Mouse (Mus musculus) intestine, embryonic 14.5 days (tissue): ENCODE measurements at regions not wholly inside any gene's neighbourhood (a gene's known extent, or its start where the extent isn't known, plus 50 kb on each side); places are given as distances from the start of the nearest gene placed in this dataset.

Source experiments
- ATAC-seq: fragments of 200-750 bp; cut with Nextera tagmentation; replicated peaks from 2 replicates; pipeline ENCODE4 v1.8.0; 2017; ENCODE audit warnings: low read depth, moderate number of reproducible peaks, moderate TSS enrichment, moderate library complexity; ENCODE audit not compliant: low FRiP score, low TSS enrichment
- DNase-seq: peaks from one replicate; pipeline ENCODE4 v3.0.0-alpha.2; 2018; ENCODE audit warnings: low spot score
- H3K27ac ChIP-seq: fragments of 300-500 bp; sonication (generic); 2 replicates; pipeline ENCODE4 v1.5.1; 2014; ENCODE audit warnings: low read depth, mild to moderate bottlenecking, control low read depth
- H3K27me3 ChIP-seq: fragments of 300-500 bp; sonication (generic); replicated peaks from 2 replicates; pipeline ENCODE4 v1.6.1; 2014; ENCODE audit warnings: low read length, control low read depth; ENCODE audit not compliant: control insufficient read depth, insufficient read depth
- H3K36me3 ChIP-seq: fragments of 300-500 bp; sonication (generic); 2 replicates; pipeline ENCODE4 v1.6.1; 2014; ENCODE audit warnings: low read length, control low read depth; ENCODE audit not compliant: control insufficient read depth, insufficient read depth
- H3K4me1 ChIP-seq: fragments of 300-500 bp; sonication (generic); replicated peaks from 2 replicates; pipeline ENCODE4 v1.6.1; 2014; ENCODE audit warnings: low read length, control low read depth, mixed read lengths; ENCODE audit not compliant: control insufficient read depth, insufficient read depth
- H3K4me2 ChIP-seq: fragments of 300-500 bp; sonication (generic); 2 replicates; pipeline ENCODE4 v1.6.1; 2014; ENCODE audit warnings: low read length
- H3K4me3 ChIP-seq: fragments of 300-500 bp; sonication (generic); 2 replicates; pipeline ENCODE4 v1.5.1; 2014; ENCODE audit warnings: low read depth, low read length, control low read depth, mixed read lengths
- H3K9ac ChIP-seq: fragments of 300-500 bp; sonication (generic); 2 replicates; pipeline ENCODE4 v1.6.1; 2014; ENCODE audit warnings: mild to moderate bottlenecking, low read length
- H3K9me3 ChIP-seq: fragments of 300-500 bp; sonication (generic); 2 replicates; pipeline ENCODE4 v1.6.1; 2016; ENCODE audit warnings: low read length, control low read depth; ENCODE audit not compliant: control insufficient read depth
- WGBS: fragments of 180-500 bp; shearing (Covaris S2); extraction: QIAGEN DNeasy Blood & Tissue Kit; methylation state at CpG from one replicate; pipeline ENCODE4 v1.1.7; 2014; 5-methylcytosine and 5-hydroxymethylcytosine counted together

DNA sequence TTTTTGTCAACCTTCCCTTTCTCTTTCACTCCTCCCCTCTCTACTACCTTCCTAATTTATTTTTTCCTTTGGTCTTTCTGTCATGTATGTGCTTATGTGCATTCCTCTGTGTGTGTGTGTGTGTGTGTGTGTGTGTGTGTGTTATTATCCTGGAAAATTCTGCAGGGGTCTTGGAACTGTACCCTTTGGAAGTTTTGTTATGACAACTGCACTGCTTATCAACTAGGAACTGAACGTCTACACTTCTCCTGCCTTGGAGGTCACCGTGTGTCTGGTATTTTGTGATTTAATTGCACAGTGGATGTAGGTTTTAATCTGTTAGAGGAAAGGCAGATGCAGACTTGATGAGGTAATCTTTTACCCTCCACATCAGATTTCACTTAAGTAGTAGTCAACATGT, 836.8 kb upstream of the Adgrl2 start:
- WGBS, result 21% methylated on average over 2 of the region's 2 CpGs
- Histone ChIP-seq H3K27me3 (no peaks in the 10 kb centered on the region), H3K9me3 (no peaks in the 10 kb centered on the region), H3K9ac (no peak overlapping the region), H3K4me3 (no peak overlapping the region), H3K4me2 (no peak overlapping the region), H3K27ac (no peak overlapping the region), H3K36me3 (no peaks in the 10 kb centered on the region), H3K4me1 (peaks cover 6% of the 10 kb centered on the region; the same call in 1 of the 2 replicates)
- ATAC-seq (no peak), DNase-seq (no peak)

DNA sequence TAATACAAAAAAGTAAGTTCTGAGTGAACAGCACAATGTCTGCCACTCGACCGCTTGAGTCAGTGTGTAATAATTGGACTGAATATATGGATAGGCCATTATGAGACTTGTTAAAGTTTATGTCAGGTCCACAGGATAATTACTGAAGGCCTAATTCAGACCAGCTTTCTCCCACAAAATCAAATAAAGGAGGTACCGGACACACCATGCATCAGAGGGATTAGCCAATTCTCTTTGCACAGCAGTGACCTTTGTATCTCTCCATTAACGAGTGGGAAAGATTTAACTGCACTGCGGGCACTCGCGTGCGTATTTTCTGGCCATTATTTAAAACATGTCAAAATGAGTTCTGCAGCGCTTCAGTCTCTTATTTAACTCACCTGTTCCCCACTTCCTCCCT, 836.4 kb upstream of the Adgrl2 start:
- Histone ChIP-seq H3K4me3 (no peak overlapping the region), H3K27me3 (no peaks in the 10 kb centered on the region), H3K9ac (no peak overlapping the region), H3K36me3 (no peaks in the 10 kb centered on the region), H3K4me2 (no peak overlapping the region), H3K4me1 (peaks cover 6% of the 10 kb centered on the region; the same call in 1 of the 2 replicates), H3K9me3 (no peaks in the 10 kb centered on the region), H3K27ac (no peak overlapping the region)
- ATAC-seq, result no peak
- WGBS, result 47% methylated on average over 9 of the region's 9 CpGs
- DNase-seq, result no peak

DNA sequence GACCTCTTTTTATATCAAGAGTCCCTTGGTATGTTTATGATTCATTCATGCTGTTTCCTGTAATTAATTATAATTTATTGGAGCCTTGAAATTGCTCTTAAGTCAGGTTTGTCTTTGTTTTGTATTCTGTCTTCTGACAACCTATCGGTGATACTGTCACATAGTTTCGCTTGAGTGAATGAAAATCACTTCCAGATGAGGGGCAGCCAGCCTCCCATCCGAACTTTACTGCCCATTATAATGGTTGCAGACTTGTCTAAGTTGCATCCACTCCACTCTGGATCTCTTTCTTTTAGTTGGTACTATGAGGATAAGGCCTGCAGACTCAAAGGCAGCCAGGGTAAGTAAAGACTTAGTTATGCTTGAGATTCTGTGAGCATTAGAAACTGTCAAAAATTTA, 830.3 kb upstream of the Adgrl2 start:
- H3K27ac ChIP-seq, result no peak overlapping the region
- no peak overlapping the region for H3K4me3 ChIP-seq
- DNase-seq (no peak), ATAC-seq (no peak)
- WGBS, result 89% methylated on average over 3 of the region's 3 CpGs
- no peak overlapping the region for H3K9ac ChIP-seq
- H3K4me2 ChIP-seq, result no peak overlapping the region
- H3K9me3 ChIP-seq, result no peaks in the 10 kb centered on the region
- no peaks in the 10 kb centered on the region for H3K36me3 ChIP-seq
- H3K27me3 ChIP-seq, result no peaks in the 10 kb centered on the region
- no peaks in the 10 kb centered on the region for H3K4me1 ChIP-seq

DNA sequence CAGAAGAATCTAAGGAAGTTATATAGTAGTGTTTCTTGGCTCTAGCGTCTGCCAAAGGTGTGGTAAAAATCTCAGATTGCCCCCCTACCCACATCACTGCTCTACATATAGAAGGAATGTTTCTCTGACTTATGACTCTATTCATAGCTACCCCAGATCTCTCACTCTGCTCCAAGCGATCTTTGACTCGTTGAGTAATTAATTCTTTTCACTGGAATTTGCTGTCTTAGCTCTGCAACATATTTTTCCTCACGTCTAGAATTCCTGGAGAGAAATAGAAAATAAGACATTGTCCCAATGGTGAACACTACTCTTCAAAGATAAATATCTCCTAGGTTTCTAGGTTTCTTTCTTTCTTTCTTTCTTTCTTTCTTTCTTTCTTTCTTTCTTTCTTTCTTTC, 829.5 kb upstream of the Adgrl2 start:
- no peak for ATAC-seq
- H3K9me3 ChIP-seq, result no peaks in the 10 kb centered on the region
- no peak for DNase-seq
- no peak overlapping the region for H3K4me3 ChIP-seq
- no peak overlapping the region for H3K9ac ChIP-seq
- H3K4me1 ChIP-seq, result no peaks in the 10 kb centered on the region
- no peak overlapping the region for H3K27ac ChIP-seq
- no peaks in the 10 kb centered on the region for H3K27me3 ChIP-seq
- no peak overlapping the region for H3K4me2 ChIP-seq
- 53% methylated on average over 4 of the region's 4 CpGs for WGBS
- no peaks in the 10 kb centered on the region for H3K36me3 ChIP-seq

DNA sequence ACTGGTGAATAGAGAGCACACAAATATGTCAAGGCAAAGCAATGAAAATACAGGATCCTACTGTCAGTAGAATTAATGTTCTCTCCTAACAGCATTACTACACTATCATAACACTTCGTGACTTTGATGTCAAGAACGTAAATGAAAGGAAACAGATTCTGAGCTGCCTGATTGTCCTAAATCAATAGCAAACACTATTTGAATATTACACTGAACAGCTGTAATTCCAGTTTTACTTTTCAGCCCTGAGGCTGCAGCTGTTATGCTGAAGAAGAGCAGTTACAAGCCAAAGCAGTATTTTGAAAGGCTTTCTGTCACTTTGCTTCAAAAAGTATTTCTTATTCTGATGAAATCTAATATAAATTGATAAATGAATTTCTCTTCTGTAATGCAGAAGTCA, 828.7 kb upstream of the Adgrl2 start:
- Histone ChIP-seq H3K27me3 (no peaks in the 10 kb centered on the region), H3K4me3 (no peak overlapping the region), H3K9ac (no peak overlapping the region), H3K4me1 (no peaks in the 10 kb centered on the region), H3K27ac (no peak overlapping the region), H3K36me3 (no peaks in the 10 kb centered on the region), H3K4me2 (no peak overlapping the region), H3K9me3 (no peaks in the 10 kb centered on the region)
- DNase-seq (no peak), ATAC-seq (no peak)
- 37% methylated on average over 2 of the region's 2 CpGs for WGBS

DNA sequence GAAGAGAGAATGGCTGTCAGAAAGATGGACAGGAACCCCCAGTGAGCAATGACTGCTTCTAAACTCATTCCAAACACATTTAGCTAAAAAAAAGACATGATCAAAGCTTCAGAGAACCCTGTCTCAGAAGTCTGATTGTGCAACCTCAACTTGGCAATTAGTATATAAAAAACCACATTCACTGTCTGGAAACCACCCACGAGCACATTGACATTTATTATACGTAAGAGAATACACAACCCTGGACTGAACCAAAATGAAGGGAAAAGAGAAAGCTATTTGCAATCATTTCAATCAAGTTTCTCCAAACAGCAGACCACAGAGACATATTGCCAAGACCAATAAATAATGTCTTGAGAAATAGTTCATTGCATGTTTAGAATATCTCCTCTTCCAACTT, 820.7 kb upstream of the Adgrl2 start:
- Histone ChIP-seq H3K4me3 (no peak overlapping the region), H3K4me1 (no peaks in the 10 kb centered on the region), H3K9ac (no peak overlapping the region), H3K27me3 (no peaks in the 10 kb centered on the region), H3K4me2 (no peak overlapping the region), H3K36me3 (no peaks in the 10 kb centered on the region), H3K27ac (no peak overlapping the region), H3K9me3 (no peaks in the 10 kb centered on the region)
- WGBS, result 40% methylated on average over 2 of the region's 2 CpGs
- no peak for ATAC-seq
- no peak for DNase-seq

DNA sequence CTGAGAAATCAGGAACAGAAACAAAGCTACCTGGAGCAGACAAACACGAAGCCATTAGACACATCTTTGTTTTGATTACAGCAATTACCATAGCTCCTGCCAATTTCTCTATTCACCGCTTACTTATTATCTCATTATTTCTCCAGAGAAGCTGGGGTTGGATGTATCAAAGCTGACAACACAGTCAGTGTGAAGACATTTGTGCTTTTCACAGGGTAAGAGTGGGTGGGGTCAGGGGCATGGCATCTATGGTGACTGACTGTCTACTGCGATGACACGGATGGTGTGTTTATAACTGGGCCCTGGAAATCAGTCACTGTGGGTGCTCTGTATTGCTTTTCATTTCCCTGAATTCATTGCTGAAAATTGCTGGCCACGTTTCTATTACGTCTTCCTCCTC, 815.0 kb upstream of the Adgrl2 start:
- 58% methylated on average over 6 of the region's 6 CpGs for WGBS
- H3K9me3 ChIP-seq, result no peaks in the 10 kb centered on the region
- H3K4me3 ChIP-seq, result no peak overlapping the region
- no peaks in the 10 kb centered on the region for H3K36me3 ChIP-seq
- no peak overlapping the region for H3K9ac ChIP-seq
- H3K27ac ChIP-seq, result no peak overlapping the region
- H3K4me1 ChIP-seq, result no peaks in the 10 kb centered on the region
- H3K27me3 ChIP-seq, result no peaks in the 10 kb centered on the region
- ATAC-seq (no peak), DNase-seq (no peak)
- H3K4me2 ChIP-seq, result no peak overlapping the region

DNA sequence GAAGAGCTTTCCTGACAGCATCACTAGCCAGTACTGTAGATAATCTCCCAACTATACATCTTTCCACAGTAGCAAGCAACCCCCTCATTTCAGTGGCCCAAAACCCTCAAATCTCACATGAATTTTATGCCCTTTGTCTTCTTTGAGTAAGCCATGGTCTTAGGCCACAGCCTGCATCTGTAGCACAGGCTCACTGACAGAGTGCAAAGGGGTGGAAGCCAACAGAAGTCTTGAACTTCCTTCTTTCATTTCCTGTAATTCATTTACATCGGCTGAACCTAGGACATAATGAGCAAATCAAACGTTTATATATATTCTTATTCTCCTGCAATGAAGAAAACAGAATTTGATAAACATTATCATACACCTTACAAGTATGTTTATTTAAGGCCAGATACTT, 805.8 kb upstream of the Adgrl2 start:
- ATAC-seq (no peak), DNase-seq (no peak)
- Histone ChIP-seq H3K27ac (no peak overlapping the region), H3K4me1 (no peaks in the 10 kb centered on the region), H3K36me3 (no peaks in the 10 kb centered on the region), H3K9ac (no peak overlapping the region), H3K4me3 (no peak overlapping the region), H3K9me3 (no peaks in the 10 kb centered on the region), H3K27me3 (no peaks in the 10 kb centered on the region), H3K4me2 (no peak overlapping the region)
- 82% methylated on average over 2 of the region's 2 CpGs for WGBS

DNA sequence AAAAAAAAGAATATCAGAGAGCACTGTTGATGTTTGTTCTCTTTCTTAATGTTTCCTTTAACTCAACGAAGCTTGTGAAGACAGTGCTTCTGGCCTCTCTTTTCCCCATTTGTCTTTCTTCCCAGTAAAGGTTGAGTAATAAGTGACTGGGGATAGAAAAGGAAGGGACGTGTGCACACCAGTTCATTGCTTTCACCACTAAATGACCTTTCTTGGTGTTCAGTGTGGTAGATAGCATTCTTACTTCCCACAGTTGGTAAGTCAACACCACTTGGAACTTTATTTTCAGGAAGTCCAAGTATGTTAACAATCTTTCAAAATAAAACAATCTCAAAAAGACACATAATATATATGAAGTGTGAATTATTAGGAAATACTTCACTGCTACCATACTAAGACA, 801.2 kb upstream of the Adgrl2 start:
- ATAC-seq, result no peak
- no peak overlapping the region for H3K4me3 ChIP-seq
- no peaks in the 10 kb centered on the region for H3K36me3 ChIP-seq
- H3K27ac ChIP-seq, result no peak overlapping the region
- H3K4me2 ChIP-seq, result no peak overlapping the region
- no peaks in the 10 kb centered on the region for H3K9me3 ChIP-seq
- DNase-seq, result no peak
- no peak overlapping the region for H3K9ac ChIP-seq
- H3K4me1 ChIP-seq, result no peaks in the 10 kb centered on the region
- WGBS, result 68% methylated on average over 2 of the region's 2 CpGs
- no peaks in the 10 kb centered on the region for H3K27me3 ChIP-seq
